Mouse (Mus musculus) cerebellum, postnatal 25 days (tissue): ENCODE results near the gene Urb2.
A peak's percentile ranks its signal among the peaks of the same experiment; 100 is the strongest.
"Not testable (repeated sequence)": the region's sequence is repeated elsewhere in the genome, so short reads cannot be mapped to it uniquely, and the experiment has no call there.

Experiments
- DNase-seq, 2 experiments: peaks; one replicate each; pipeline ENCODE4 v3.0.0; 2021; ENCODE audit warnings: mixed read lengths in 2 of 2

Urb2 gene

DNA sequence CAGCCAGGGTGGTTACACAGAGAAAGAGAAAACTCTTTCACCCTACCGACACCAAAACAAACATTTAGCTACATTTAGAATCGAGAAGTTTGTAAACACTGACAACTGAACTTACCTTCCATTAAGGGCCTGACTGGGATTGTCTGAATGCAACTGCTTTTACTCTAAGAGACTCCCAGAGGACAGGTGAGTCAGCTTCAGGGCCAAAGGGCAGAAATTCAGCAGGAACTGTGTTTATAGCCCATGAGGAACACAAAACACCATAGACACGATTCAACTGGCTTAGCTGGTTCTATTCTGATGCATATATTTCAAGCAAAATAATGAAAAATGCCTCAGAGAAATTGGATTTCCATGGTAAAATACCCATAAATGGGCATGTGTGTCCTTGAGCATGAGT lies 6.6 kb upstream of the Urb2 start:
- no peak for DNase-seq

DNA sequence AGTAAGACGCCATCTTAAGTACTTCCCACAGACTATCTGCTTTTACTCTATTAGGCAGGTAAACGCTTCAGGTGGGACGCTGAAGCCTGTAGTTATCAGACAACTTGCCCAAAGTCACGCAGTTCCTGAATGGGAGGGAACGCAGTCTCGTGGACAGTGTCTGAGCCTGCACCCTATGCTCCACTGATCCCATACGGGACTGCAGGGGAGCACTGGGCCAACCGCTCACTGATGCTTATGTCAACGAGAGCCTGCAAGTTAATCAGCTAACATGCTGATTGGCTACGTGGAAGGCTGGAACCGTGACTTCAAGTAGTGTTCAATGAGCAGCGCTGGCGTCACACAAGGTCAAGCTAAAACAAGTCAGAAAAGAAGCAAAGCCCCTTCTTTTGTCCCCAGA lies 1.5 kb upstream of the Urb2 start:
- peak in 1 of 2 experiments; percentile 13 for DNase-seq

DNA sequence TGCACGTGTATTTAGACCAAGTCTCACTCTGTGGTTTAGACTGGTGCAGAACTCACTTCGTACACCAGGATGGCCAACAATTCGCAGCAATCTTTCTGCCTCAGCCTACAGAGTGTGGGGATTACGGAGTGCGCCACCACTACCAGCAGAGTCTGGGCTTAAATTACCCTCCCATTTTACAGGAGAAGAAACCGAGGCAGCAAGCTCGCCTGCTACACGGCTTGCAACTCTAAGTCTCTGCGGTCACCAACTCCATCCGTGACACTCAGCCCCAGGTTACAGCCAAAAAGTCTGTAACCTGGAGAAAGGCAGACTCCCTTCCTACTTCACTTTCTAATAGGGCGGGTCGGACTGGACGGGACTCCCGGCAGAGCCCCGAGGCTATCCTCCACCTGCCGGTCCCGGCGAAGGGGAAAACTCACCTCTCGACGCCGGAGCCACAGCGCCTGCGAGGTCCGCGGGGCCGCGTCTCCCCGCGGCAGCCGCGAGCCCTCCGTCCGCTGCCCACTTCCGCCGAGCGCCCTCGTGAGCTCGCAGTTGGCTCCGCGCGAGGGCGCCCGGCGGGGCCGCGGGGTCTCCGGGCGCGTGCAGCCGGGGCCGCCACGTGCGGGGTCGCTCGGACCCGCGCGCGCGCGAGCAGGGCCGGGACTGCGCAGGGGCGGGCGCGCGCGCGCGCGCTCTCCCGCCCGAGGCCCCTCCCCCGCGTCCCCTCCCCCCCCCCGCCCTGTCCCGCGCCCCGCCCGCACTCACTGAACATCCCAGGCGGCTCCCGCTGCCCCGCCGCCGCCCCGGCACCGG lies 670 bp upstream of the Urb2 start:
- DNase-seq: peak; percentile 71 to 79

DNA sequence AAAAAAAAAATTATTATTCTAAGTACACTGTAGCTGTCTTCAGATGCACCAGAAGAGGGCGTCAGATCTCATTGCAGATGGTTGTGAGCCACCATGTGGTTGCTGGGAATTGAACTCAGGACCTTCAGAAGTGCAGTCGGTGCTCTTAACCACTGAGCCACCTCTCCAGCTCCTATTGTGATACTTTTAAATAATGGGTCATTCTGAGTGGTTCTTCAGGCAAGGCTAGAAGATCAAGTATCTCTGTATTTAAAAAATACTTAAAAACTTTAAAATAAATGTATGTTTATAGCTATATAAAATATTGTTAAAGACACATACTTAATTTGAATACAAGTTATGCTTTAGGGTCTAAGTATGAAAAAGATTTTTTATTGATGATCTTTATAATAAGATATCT lies 5.0 kb downstream of the Urb2 start:
- not testable (repeated sequence) for DNase-seq

DNA sequence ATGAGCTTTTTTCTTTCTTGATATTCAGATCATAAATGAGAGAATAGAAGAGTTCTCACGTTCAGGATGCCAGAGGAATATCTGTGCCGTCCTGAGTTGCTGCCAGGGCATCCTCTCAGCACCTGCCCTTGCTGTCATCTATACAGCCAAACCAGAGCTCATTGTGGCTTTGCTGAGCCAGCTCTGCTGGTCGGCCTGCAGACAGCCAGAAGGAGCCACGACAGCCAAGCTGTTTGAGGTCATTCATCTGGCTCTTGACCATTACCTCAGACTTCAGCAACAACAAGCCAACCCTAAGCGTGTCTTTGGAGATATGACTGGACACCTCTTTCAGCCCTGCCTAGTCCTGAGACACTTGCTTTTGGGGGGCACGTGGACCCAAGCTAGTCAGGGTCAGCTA lies 6.5 kb downstream of the Urb2 start:
- peak; percentile 65 to 74 for DNase-seq

DNA sequence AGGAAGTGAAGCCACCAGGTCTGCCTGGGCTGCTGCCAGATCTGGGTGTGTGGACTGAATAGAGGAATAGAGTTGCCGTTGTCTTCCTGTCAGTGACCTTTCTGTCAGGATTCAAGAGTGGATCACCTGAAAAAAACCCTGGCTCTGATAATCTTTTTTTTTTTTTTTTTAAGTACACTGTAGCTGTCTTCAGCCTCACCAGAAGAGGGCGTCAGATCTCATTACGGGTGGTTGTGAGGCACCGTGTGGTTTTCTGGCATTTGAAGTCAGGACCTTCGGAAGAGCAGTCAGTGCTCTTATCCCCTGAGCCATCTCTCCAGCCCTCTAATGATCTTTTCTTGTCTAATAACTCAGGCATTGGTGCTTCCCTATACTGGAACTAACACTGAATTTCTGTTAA lies 12.1 kb downstream of the Urb2 start:
- no peak for DNase-seq

DNA sequence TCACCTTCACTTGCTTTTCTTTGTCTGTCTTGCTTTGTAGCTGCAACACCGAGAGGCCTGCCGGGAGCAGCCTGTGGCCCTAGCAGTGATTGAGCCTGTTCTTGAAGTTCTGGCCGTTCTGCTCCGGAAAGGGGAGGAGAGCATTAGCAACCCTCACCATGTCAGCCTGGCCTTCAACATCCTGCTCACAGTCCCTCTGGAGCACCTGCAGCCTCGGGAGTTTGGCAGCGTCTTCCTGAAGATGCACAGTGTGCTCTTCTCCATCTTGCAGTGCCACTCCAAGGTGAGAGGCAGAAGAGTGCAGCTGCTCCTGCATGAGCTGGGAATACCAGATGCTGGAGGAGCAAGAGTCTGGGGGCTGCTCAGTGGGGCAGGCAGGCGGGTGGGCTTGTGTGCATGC lies 16.8 kb downstream of the Urb2 start:
- DNase-seq: no peak

DNA sequence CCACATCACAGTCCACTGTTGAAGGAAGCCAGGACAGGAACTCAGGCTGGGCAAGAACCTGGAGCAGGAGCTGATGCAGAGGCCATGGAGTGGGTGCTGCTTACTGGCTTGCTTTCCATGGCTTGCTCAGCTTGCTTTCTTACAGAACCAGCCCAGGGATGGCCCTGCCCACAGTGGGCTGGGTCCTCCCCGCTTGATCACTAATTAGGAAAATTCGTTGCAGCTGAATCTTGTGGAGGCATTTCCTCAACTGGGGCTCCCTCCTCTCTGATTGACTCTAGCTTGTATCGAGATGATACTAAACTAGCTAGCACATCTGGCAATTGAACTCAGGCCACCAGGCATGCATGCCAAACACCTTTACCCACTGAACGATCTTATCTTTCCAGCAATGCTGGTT lies 18.0 kb downstream of the Urb2 start:
- no peak for DNase-seq

DNA sequence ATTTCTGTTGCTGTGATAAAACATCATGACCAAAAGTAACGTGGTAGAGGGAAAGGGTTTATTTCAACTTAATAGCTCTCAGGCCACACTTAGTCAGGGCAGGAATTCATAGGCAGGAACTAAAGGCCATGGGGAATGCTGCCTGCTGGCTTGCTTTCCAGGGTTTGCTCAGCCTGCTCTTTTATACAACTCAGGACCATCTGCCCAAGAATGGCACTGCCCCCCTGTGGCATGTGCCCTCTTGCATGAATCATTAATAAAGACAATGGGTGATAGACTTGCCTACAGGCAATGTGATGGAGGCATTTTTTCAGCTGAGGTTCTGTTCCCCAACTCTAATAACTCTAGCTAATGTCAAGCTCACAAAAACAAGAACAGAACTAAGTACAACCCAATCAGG lies 20.9 kb downstream of the Urb2 start:
- DNase-seq: peak in 1 of 2 experiments; percentile 33

DNA sequence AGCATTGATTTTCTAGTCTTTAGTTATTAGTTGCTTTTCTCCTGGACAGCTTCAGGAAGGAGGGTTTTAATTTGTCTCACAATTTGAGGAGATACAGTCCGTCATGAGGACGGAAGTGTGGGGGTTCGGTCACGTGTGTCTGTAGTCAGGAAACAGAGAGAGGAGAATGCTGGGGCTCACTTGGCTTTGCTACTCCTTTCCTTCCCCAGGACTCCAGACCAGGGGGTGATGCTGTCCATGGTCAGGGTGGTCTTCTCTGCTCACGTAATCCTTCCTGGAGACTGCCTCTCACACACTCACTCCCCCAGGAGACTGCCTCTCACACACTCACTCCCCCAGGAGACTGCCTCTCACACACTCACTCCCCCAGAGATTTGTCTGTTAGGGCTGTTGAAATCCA lies 23.1 kb downstream of the Urb2 start:
- DNase-seq: no peak

DNA sequence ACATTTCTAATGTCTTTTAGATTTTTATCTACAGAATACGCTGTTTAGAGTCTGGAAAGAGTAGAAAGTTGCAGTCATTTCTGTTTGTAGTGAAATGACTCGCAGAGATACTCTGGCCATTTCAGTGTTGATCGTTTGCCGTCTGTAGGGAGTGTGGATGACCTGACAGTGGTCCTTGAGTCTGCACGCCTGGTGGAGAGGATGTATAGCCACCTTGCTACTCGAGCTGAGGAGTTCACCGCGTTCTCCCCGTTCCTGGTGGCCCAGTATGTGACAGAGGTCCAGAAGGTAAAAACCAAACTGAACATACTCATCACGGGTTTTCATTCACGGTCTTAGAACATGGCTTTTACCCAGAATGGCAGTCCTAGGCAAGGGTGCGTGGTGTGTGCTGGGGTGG lies 23.6 kb downstream of the Urb2 start:
- no peak for DNase-seq

DNA sequence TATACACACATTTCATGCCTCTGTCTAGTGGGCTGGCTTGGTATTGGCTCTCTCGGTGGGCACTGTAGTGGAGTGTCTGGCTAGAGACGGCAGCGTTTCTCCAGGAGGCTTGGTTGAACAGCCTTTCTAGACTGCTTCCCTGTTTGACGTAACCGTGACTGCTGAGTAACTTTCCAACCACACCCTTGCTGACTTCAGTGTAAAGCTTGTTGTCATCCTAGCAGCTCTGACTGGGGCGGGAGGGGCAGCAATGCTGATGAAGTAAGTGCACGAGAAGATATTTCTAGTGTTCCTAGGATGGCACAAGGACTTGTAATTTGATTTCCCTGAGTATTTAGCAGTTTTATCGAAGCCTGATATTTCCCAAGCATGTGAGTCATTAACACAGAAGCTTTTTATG lies 24.5 kb downstream of the Urb2 start:
- DNase-seq: no peak

DNA sequence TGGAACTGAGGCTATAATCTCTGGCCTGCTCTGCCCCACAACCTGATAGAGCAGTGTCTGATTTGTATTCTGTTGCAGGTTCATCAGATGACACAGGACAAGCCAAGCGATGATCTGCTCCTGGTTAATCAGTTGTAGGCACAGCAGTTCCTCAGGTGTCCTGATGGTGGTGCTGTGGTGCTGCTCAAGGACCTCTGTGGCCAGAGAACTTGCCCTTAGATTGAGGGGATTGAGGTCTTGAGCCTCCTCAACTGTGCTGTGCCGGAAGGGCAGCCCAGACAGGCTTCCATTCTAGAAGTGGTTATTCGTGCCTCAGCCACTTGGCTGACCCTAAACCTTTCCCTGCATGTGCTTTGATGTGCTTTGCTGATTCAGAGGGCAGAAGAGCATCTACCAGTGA lies 30.8 kb downstream of the Urb2 start:
- peak; percentile 83 to 88 for DNase-seq

DNA sequence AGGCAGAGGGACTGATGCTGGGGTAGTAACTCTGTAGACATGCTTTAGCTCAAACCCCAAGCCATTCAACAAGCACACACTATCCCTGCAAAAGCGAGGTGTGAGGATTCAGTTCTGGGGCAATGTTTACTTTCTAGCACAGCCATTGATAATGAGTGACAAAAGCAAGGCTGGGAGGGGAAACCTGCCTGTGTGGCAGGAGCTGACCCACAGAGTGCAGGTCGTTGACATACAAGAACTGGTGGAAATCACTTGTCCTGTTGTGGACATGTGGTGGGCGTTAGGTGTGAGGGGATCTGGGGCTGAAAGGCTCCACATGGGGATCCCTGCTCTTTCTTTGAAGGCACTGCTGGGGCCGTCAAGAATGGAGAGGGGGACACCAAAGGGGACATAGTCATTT lies 31.3 kb downstream of the Urb2 start:
- no peak for DNase-seq

DNA sequence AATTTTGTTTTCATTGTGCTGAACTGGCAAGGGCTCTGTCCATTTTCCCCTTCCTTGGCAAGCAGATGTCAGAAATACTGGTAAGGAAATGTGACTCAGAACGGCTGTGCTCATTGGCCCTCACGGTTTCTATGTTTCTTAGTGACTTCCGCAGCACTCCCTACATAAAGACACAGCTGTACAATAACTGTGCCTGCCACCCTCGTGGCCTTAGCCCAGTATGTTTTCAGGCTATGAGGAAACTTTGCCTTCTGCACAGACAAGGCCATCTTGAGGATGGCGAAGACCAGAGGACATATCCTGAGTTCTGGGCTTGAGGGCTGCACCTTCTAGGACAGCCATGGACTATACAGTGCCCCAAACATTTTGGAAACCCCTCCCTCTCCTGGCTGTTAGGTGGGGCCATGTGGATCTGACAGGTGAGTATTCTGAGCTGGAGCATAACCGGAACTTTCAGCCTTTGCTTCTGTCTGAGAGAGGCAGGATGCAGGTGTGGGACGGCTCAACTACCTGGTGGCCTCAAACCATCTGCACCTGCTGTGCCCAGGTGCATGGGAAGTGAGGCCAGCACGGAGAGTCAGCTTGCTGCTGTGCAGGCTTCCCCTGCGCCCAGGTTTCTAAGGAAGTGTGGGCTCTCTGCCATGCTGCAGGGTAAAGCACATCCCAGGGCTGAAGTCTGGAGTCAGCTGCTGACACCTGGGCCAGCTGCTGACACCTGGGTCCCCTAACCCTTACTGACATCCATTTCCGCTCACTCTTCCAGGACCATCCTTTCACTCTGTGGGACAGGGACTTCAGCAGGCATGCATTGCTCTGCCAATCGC lies 35.7 kb downstream of the Urb2 start:
- no peak for DNase-seq

DNA sequence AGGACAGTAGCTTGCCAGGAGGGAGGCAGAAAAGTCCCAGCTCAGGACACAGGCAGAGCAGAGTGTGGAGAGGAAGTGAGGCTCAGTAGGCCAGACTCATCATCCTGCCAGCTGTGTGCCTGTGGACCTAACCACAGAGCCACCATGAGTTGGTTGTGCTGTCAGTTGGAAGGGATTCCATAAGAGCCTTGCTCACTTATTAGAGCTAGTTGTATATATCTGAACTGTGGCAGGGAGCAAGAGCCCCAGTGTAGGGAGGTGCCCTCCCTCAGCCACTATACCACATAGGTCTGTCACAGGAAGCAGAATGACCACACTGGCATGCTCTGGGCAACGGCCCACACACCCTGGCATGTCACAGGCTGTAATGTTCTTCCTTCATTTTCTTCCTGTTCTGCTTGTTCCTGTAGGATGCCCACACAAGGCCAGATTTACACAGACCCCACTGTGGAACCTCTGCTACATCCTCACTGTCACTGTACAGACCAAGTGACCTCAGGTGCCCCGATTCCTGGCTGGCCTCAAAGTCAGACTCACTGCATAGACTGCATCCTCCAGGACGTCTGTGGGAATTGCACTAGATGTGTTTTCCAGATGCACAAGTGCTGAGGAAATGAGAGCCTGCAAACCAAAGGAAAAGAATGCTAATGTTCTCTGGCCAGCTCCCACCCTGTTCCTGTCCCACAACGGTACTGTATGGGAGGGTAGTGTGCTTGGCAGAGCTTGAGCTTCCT lies 45.2 kb downstream of the Urb2 start:
- no peak for DNase-seq

DNA sequence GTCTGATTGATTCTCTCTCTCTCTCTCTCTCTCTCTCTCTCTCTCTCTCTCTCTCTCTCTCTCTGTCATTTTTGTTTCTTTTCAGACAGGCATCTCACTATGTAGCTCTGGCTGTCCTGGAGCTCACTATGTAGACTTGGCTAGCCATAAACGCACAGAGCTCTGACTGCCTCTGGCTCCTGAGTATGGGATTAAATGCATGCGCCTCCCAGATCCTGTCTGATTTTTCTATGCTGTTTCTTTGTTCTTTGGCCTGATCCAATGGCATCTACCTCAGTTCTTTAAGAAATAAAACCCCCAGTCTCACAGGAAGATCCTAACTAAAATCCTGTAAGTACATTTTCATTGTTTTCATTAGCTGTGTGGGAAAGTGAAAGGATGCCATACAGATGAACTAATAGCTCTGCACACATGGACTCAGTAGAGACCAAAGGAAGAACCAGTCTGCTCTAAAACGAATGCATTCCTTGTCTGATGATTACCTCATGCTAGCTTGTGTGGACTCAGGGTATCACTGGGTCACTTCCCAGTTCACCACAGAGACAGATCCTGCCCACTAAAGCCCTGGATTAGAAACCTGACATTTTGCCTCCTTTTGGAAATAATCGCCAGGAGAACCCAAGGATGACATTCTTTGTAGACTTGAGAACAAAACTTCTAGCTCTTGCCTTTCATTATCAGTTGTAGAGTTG lies 45.9 kb downstream of the Urb2 start:
- DNase-seq: no peak

DNA sequence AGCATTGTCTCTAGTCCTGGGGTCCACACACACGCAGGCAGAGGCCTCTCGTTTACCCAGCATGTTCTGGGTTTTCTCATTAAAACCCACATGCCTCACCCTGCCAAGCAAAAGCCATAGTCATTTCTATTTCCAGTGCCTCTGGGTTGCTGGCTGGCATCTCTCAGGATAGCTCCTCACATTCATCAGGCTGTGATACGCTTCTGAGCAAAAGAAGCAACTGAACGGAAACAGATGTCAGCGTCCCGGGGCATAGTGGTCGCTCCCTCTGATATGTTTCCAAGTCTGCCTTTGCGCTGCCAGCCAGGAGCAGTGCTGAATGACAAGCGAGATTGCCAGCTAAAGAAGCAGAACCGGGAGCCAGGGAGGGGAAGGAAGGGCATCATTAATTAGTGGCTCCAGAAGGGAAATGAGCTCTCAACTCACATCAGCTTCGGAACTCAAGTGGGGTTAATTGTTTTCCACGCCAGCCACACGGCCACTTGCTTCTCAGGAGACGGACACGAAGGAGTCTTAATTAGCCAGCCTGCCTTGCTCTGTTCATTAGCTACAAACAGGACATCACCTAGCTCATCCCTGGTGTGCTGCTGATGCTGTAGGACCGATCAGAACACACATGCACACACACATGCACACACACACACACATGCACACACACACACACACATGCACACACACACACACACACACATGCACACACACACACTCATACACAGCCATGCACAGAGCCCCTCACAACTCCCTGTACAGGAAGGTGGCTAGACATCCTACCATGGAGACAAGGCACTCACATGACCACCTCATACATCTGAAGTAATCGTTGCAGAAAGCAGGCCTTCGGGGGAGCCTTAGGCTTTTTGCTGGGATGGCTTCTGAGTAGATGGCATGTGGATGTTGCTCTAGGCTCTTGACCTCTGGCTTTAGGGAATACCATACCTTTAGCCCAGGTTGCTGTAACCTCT lies 49.3 kb downstream of the Urb2 start:
- DNase-seq: peak; percentile 31 to 38

DNA sequence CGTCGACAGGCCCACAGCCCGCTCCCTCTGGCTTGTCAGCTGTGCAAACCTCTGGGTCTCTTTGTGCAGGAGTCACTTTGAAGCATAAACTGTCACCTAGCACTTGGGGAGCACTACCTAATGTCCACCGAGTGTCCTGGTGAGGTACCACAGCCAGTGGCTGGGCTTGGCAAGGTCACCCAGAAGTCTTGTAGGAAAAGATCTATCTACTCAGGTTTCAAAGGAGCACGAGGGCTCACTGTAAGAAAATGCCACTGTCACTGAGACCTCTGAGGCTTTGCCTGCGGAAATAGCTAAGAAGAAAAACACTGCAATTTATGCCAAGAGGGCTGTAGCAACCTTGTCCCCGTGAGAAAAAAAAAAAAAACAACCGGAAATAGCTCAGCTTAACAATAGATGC lies 54.7 kb downstream of the Urb2 start:
- DNase-seq: no peak

DNA sequence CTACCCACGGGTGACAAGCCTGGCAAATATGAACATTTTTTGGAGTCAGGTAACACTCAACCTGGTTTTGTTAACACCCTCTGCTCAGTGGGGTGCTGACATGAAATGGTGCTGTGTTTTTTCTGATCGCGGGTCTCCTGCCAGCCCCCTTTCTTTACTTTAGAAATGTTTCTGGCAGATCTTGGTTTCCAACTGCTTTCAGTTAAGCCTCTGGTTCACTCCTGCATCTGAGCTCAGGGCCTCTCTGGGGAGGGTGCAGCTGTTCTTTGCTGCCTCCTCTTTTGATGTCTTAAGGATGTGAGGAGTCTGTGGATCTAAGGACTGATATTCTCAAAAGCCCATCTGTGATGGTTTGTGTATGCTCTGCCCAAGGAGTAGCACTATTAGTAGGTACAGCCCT lies 55.1 kb downstream of the Urb2 start:
- DNase-seq: no peak

DNA sequence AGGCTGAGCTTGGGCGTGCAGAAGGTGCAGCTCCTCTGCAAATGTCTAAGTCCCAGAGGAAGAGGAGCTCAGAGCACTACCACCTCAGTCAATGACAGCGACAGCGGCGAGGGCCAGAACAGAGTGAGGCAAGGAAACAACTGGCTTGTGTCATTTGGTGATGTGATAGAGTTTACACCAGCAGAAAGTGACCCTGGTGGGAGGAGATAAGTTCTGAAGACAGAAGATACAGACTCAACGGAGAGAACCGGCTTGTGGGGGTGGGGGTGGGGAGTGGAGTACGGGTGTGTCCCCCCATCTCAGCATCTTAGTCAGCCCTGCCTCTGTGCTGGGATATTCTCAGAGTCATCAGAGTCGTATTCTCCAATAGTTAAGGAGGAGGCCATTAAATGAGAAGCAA lies 56.1 kb downstream of the Urb2 start:
- DNase-seq: no peak

DNA sequence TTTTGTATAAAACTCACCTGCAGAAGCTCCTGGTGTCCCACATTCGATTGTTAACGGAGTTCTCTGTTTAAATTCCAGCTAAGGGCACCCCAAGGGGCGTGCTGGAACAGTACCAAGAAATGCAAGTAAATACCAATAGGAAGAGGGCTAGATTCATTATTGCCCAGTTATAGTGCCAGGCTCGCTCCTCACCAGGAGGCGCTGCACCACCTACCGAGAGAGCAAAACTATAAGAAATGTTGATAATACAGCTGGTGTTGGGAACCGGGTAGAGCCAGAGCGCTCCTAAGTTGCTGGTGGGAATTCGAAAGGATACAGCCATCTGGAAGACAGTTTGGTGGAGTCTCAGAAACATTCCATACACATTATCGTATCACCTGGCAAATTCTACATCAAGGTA lies 56.7 kb downstream of the Urb2 start:
- DNase-seq: peak in 1 of 2 experiments; percentile 18
